Mouse (Mus musculus) midbrain, embryonic 15.5 days (tissue): Measurements from ENCODE around the gene Atl1. TPM values are rescaled to one million over a fixed set of nuclear protein-coding genes. Genes with fewer than 3 reads are reported as not detected.

ENCODE experiments used
- ATAC-seq: fragments of 200-750 bp; cut with Nextera tagmentation; replicated peaks from 2 replicates; pipeline ENCODE4 v1.8.0; 2017; ENCODE audit warnings: moderate TSS enrichment
- H3K27ac ChIP-seq: fragments of 300-500 bp; sonication (generic); 2 replicates; pipeline ENCODE4 v1.5.1; 2015; ENCODE audit warnings: mild to moderate bottlenecking, inconsistent platforms
- H3K27me3 ChIP-seq: fragments of 300-500 bp; sonication (generic); replicated peaks from 2 replicates; pipeline ENCODE4 v1.6.1; 2015; ENCODE audit warnings: inconsistent platforms
- H3K36me3 ChIP-seq: fragments of 300-500 bp; sonication (generic); replicated peaks from 2 replicates; pipeline ENCODE4 v1.6.1; 2015; ENCODE audit warnings: inconsistent platforms
- H3K4me1 ChIP-seq: fragments of 300-500 bp; sonication (generic); 2 replicates; pipeline ENCODE4 v1.6.1; 2015; ENCODE audit warnings: inconsistent platforms
- H3K4me2 ChIP-seq: fragments of 300-500 bp; sonication (generic); 2 replicates; pipeline ENCODE4 v1.6.1; 2015; ENCODE audit warnings: inconsistent platforms, mild to moderate bottlenecking, moderate library complexity
- H3K4me3 ChIP-seq: fragments of 300-500 bp; sonication (generic); 2 replicates; pipeline ENCODE4 v1.5.1; 2015; ENCODE audit warnings: mild to moderate bottlenecking, inconsistent platforms
- H3K9ac ChIP-seq: fragments of 300-500 bp; sonication (generic); 2 replicates; pipeline ENCODE4 v1.6.1; 2015; ENCODE audit warnings: mild to moderate bottlenecking, inconsistent platforms
- H3K9me3 ChIP-seq: fragments of 300-500 bp; sonication (generic); 2 replicates; pipeline ENCODE4 v1.6.1; 2016; ENCODE audit warnings: inconsistent platforms
- WGBS: fragments of 180-500 bp; shearing (Covaris S2); methylation state at CpG from one replicate; pipeline ENCODE4 v1.1.7; 2015; ENCODE audit warnings: mixed read lengths; 5-methylcytosine and 5-hydroxymethylcytosine counted together
- polyA plus RNA-seq: library from polyadenylated mRNA; unstranded; fragments of >200 nt; fragmentation: Nextera tagmentation; extraction: Ambion mirVana; gene quantifications from 2 replicates; pipeline ENCODE4 v1.2.1, GENCODE M21; 2015

Atl1 gene
- polyA plus RNA-seq, 1 experiment from 2014 or later, result 167 TPM

DNA sequence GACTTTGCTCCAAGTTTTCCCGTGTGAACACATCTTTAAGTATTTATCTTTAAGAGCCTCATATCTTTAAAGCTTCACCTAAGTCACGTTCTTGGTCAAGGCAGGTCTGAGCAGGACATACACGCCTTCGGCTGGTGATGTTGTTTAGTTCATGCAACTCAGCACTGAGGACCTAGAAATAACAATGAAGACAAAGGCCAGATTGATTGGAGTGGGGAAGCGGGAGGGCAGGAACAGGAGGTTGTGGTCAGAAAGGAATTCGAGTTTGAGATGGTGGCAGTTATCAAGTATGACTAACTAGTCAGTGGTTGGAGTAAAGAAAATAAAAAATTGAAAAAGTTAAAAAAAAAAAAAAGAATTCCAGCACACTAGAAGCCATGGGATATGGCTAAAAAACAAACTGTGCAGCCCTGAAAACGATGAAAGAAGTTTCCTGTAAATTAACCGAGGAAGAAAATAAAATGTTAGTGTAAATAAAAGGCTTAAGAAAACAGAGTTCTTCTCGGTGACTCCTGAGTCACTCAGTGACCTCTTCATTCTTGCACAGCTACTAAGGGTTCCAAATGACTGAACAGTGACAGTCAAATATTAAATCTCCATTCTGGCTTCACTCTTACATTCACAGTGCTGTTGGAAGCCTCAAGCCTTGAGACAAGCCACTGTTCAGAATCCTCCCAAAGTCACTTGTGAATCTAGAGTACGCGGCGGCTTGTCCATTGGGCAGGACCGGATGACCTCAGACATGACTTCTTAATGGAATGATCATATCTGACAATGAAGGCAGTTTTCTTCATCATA, 106.0 kb downstream of the Atl1 start:
- no peak for ATAC-seq
- H3K4me1 ChIP-seq, result no peaks in the 10 kb centered on the region
- WGBS, result 86% methylated on average over 13 of the region's 13 CpGs
- no peaks in the 10 kb centered on the region for H3K27me3 ChIP-seq
- no peaks in the 10 kb centered on the region for H3K36me3 ChIP-seq
- H3K9me3 ChIP-seq, result no peaks in the 10 kb centered on the region
- H3K9ac ChIP-seq, result no peak overlapping the region
- H3K27ac ChIP-seq, result no peak overlapping the region
- H3K4me2 ChIP-seq, result no peak overlapping the region
- H3K4me3 ChIP-seq, result no peak overlapping the region

DNA sequence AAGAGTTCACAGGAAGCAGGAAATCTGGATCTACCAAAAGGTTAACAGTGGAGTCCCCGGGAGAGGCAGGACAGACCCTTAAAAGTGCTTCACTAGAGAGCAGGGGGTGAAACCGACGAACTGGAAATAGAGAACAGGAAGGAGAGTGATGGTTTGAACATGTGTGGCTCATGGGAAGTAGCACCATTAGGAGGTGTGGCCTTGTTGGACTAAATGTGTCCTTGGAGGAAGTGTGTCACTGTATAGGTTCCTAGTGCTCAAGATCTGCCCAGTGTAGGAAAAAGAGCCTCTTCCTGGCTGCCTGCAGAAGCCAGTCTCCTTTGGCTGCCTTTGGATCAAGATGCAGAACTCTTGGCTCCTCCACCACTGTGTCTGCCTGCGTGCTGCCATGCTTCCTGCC, 112.7 kb downstream of the Atl1 start:
- ATAC-seq, result no peak
- H3K4me2 ChIP-seq, result no peak overlapping the region
- WGBS, result 89% methylated on average over 4 of the region's 4 CpGs
- no peaks in the 10 kb centered on the region for H3K4me1 ChIP-seq
- H3K27ac ChIP-seq, result no peak overlapping the region
- H3K9ac ChIP-seq, result no peak overlapping the region
- H3K27me3 ChIP-seq, result no peaks in the 10 kb centered on the region
- H3K36me3 ChIP-seq, result no peaks in the 10 kb centered on the region
- no peaks in the 10 kb centered on the region for H3K9me3 ChIP-seq
- H3K4me3 ChIP-seq, result no peak overlapping the region

DNA sequence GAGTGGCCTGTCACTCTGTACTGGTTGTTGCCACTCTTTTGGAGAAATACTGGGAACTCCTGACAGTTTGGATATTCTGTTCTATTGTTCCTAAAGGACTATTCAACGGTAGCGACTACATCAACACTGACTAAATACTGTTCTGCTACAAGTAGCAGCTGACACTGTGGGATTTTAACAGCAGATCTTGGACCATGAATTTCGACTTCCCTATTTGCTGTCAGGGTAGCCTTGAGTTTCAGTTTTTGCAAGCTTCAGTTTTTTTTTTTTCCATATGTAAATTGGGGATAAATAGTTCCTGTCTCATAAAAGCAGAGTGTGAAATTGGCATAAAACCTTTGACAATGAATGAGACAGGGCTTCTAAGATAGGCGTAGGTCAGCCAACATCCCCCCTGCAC, 117.9 kb downstream of the Atl1 start:
- Histone ChIP-seq H3K4me1 (no peaks in the 10 kb centered on the region), H3K9ac (no peak overlapping the region), H3K4me3 (no peak overlapping the region), H3K4me2 (no peak overlapping the region), H3K27ac (no peak overlapping the region), H3K27me3 (no peaks in the 10 kb centered on the region), H3K9me3 (no peaks in the 10 kb centered on the region), H3K36me3 (peaks cover 4% of the 10 kb centered on the region; the same call in 1 of the 2 replicates)
- ATAC-seq, result no peak
- WGBS, result 88% methylated on average over 4 of the region's 4 CpGs

DNA sequence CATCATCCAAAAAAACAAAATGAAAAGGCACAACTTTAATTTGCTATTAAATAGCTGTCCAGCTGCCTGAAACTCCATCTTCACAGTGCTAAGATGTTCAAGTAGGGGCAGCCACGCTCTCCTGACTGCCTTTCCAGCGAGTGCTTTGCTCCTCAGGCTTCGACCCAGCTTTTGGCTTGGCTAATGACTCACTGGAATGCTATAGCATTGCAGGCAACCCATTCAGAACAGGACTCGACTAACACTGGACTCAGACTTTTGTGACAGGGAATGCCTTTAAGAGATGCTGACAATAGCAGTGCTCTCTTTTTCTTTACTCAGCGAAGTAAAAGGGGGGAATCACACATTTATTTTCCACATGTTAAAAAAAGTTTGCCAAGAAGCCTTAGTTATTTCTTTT, 119.3 kb downstream of the Atl1 start:
- Histone ChIP-seq H3K9me3 (no peaks in the 10 kb centered on the region), H3K4me1 (no peaks in the 10 kb centered on the region), H3K36me3 (peaks cover 4% of the 10 kb centered on the region; the same call in 1 of the 2 replicates), H3K27me3 (no peaks in the 10 kb centered on the region), H3K4me3 (no peak overlapping the region), H3K4me2 (no peak overlapping the region), H3K9ac (no peak overlapping the region), H3K27ac (no peak overlapping the region)
- ATAC-seq, result no peak
- WGBS, result 36% methylated on average over 5 of the region's 5 CpGs

DNA sequence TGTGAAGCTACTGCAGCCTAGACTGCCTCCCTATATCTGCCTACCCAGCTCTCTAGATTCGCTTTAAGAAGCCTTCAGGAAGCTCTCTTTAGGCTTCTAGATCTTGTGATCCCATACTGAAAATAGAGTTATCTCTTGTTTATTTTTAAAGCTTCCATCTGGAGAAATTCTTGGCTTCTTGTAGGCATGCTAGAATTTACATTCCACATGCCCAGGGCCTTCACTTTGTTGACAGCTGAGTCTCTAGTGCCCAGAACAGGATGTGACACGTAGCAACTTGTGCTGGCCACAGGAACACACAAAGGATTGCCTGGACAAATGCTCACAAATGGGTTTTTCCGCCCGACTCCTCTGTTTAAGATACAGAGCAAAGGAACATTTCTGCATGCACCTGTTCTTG, 123.5 kb downstream of the Atl1 start:
- Histone ChIP-seq H3K4me1 (no peaks in the 10 kb centered on the region), H3K9ac (no peak overlapping the region), H3K9me3 (no peaks in the 10 kb centered on the region), H3K4me2 (no peak overlapping the region), H3K27me3 (no peaks in the 10 kb centered on the region), H3K36me3 (peaks cover 11% of the 10 kb centered on the region; the same call in 1 of the 2 replicates), H3K4me3 (no peak overlapping the region), H3K27ac (no peak overlapping the region)
- ATAC-seq, result no peak
- 84% methylated on average over 4 of the region's 4 CpGs for WGBS

Other genes starting within 250 kb of the Atl1 start
- gene Sos2, start 210.8 kb upstream of the Atl1 start, polyA plus RNA-seq, result 13.0 and 13.2 TPM in 2 replicates
- 14.3 and 14.5 TPM in 2 replicates for gene L2hgdh, start 167.7 kb upstream of the Atl1 start, polyA plus RNA-seq
- gene Atp5s, start 167.7 kb upstream of the Atl1 start, polyA plus RNA-seq, result 33.0 and 33.3 TPM in 2 replicates
- 8.7 and 10.0 TPM in 2 replicates for gene Cdkl1, start 101.3 kb upstream of the Atl1 start, polyA plus RNA-seq
- 28.2 and 31.6 TPM in 2 replicates for gene Map4k5, start 586 bp downstream of the Atl1 start, polyA plus RNA-seq
- gene Sav1, start 94.4 kb downstream of the Atl1 start, polyA plus RNA-seq, result 2.5 TPM in 2 replicates
- 14.1 and 15.9 TPM in 2 replicates for gene Nin, start 221.1 kb downstream of the Atl1 start, polyA plus RNA-seq